Mouse (Mus musculus) myocyte (in vitro differentiated cells): ENCODE measurements around the gene Abca13. TPM values are rescaled to one million over a fixed set of nuclear protein-coding genes. Genes with fewer than 3 reads are reported as not detected.
"Not testable (repeated sequence)": the region's sequence is repeated elsewhere in the genome, so short reads cannot be mapped to it uniquely, and the experiment has no call there.

Source experiments
- H3K27me3 ChIP-seq: one replicate; pipeline ENCODE4 v1.6.1; 2011; ENCODE audit not compliant: control insufficient read depth, insufficient read depth, insufficient read length
- H3K36me3 ChIP-seq: one replicate; pipeline ENCODE4 v1.6.1; 2011; ENCODE audit not compliant: control insufficient read depth, insufficient read depth
- H3K4me2 ChIP-seq: one replicate; pipeline ENCODE4 v1.6.1; 2011; ENCODE audit warnings: low read depth, control low read depth
- H3K4me3 ChIP-seq: one replicate; pipeline ENCODE4 v1.5.1; 2011; ENCODE audit warnings: mild to moderate bottlenecking, control low read depth, moderate library complexity
- H3K79me2 ChIP-seq: one replicate; pipeline ENCODE4 v1.6.1; 2011; ENCODE audit not compliant: control insufficient read depth, insufficient read depth
- H3ac ChIP-seq: one replicate; pipeline ENCODE4 v1.6.1; 2011; ENCODE audit not compliant: control insufficient read depth, insufficient read length
- CEBPB ChIP-seq: IDR thresholded peaks from 2 replicates; pipeline ENCODE4 v1.6.1; 2011; ENCODE audit warnings: mild to moderate bottlenecking, moderate library complexity; ENCODE audit not compliant: poor library complexity, insufficient read depth, severe bottlenecking
- E2F4 ChIP-seq: IDR thresholded peaks from one replicate; pipeline ENCODE4 v1.6.1; 2011; ENCODE audit warnings: mild to moderate bottlenecking, control low read depth, moderate library complexity; ENCODE audit not compliant: insufficient read depth
- MAX ChIP-seq: IDR thresholded peaks from one replicate; pipeline ENCODE4 v1.6.1; 2011; ENCODE audit warnings: low read depth, mild to moderate bottlenecking, control low read depth
- MYOD1 ChIP-seq, 3 experiments: IDR thresholded peaks; one replicate each; pipeline ENCODE4 v1.6.1; 2011; ENCODE audit warnings: control low read depth in 2 of 3, low read depth in 2 of 3, mild to moderate bottlenecking in 2 of 3, moderate library complexity in 1 of 3; ENCODE audit not compliant: insufficient read length in 2 of 3, control insufficient read depth in 1 of 3
- MYOG ChIP-seq, 3 experiments: IDR thresholded peaks; one replicate each; pipeline ENCODE4 v1.6.1; 2011; ENCODE audit warnings: control low read depth in 2 of 3, low read depth in 2 of 3, mild to moderate bottlenecking in 2 of 3; ENCODE audit not compliant: insufficient read length in 2 of 3, control insufficient read depth in 1 of 3, insufficient read depth in 1 of 3
- POLR2A ChIP-seq: IDR thresholded peaks from one replicate; pipeline ENCODE4 v1.6.1; 2011; ENCODE audit warnings: low read depth, mild to moderate bottlenecking, control low read depth, moderate library complexity; ENCODE audit not compliant: insufficient read length
- POLR2AphosphoS2 ChIP-seq: IDR thresholded peaks from one replicate; pipeline ENCODE4 v1.6.1; 2011; ENCODE audit warnings: low read depth, control low read depth; ENCODE audit not compliant: insufficient read length
- REST ChIP-seq: IDR thresholded peaks from one replicate; pipeline ENCODE4 v1.6.1; 2011; ENCODE audit warnings: mild to moderate bottlenecking, control low read depth, moderate library complexity; ENCODE audit not compliant: insufficient read depth, insufficient read length
- SRF ChIP-seq: IDR thresholded peaks from one replicate; pipeline ENCODE4 v1.6.1; 2011; ENCODE audit warnings: low read depth; ENCODE audit not compliant: control insufficient read depth, insufficient read length
- TCF12 ChIP-seq: IDR thresholded peaks from one replicate; pipeline ENCODE4 v1.6.1; 2011; ENCODE audit warnings: mild to moderate bottlenecking, control low read depth; ENCODE audit not compliant: poor library complexity, insufficient read depth, severe bottlenecking
- TCF3 ChIP-seq: IDR thresholded peaks from one replicate; pipeline ENCODE4 v1.6.1; 2011; ENCODE audit warnings: low read depth, control low read depth; ENCODE audit not compliant: insufficient read length
- USF1 ChIP-seq: IDR thresholded peaks from one replicate; pipeline ENCODE4 v1.6.1; 2011; ENCODE audit warnings: low read depth, mild to moderate bottlenecking, control low read depth, moderate library complexity
- polyA plus RNA-seq: library from polyadenylated mRNA; unstranded; fragments of >200 nt; fragmentation: generic; extraction: Trizol; gene quantifications from one replicate; pipeline ENCODE4 v1.2.1, GENCODE M21; 2012; ENCODE audit warnings: missing spikeins

Gene Abca13
- polyA plus RNA-seq, 1 experiment, result 0.05 TPM

GRCm38 (mm10) chr11:9373160-9373559 is 181.4 kb downstream of the Abca13 start:
- TF ChIP-seq POLR2AphosphoS2 (no peak), TCF3 (no peak), SRF (no peak), MAX (no peak), CEBPB (no peak), MYOG (IDR thresholded peaks at IDR 0.05; ENCODE audit: control insufficient read depth in 1 of 3, insufficient read depth in 1 of 3, insufficient read length in 2 of 3, low read depth in 2 of 3) (no peak), POLR2A (no peak), MYOD1 (IDR thresholded peaks at IDR 0.05; ENCODE audit: control insufficient read depth in 1 of 3, insufficient read length in 2 of 3, low read depth in 2 of 3) (no peak), USF1 (no peak), TCF12 (no peak), REST (no peak), E2F4 (no peak)
- Histone ChIP-seq H3K4me3 (no peak overlapping the region), H3K4me2 (no peak overlapping the region), H3K36me3 (no peaks in the 10 kb centered on the region), H3ac (no peak overlapping the region), H3K27me3 (no peaks in the 10 kb centered on the region), H3K79me2 (no peaks in the 10 kb centered on the region)

GRCm38 (mm10) chr11:9374426-9374825 is 182.7 kb downstream of the Abca13 start:
- H3K4me2 ChIP-seq, H3K27me3 ChIP-seq, H3K79me2 ChIP-seq, H3K4me3 ChIP-seq, H3K36me3 ChIP-seq, H3ac ChIP-seq: not testable (repeated sequence)

- no peak overlapping the region for H3K4me3 ChIP-seq
- TF ChIP-seq E2F4 (no peak), TCF3 (no peak), POLR2A (no peak), POLR2AphosphoS2 (no peak), MAX (no peak), USF1 (no peak), SRF (no peak), TCF12 (no peak), MYOG (IDR thresholded peaks at IDR 0.05; ENCODE audit: control insufficient read depth in 1 of 3, insufficient read depth in 1 of 3, insufficient read length in 2 of 3, low read depth in 2 of 3) (no peak), MYOD1 (IDR thresholded peaks at IDR 0.05; ENCODE audit: control insufficient read depth in 1 of 3, insufficient read length in 2 of 3, low read depth in 2 of 3) (no peak), CEBPB (no peak), REST (no peak)
- H3K36me3 ChIP-seq, result no peaks in the 10 kb centered on the region
- no peaks in the 10 kb centered on the region for H3K27me3 ChIP-seq
- no peak overlapping the region for H3ac ChIP-seq
- no peak overlapping the region for H3K4me2 ChIP-seq
- no peaks in the 10 kb centered on the region for H3K79me2 ChIP-seq
Observed at GRCm38 (mm10) chr11:9388520-9388919, 196.8 kb downstream of the Abca13 start.

GRCm38 (mm10) chr11:9416946-9417345 is 225.2 kb downstream of the Abca13 start:
- Histone ChIP-seq H3K79me2 (no peaks in the 10 kb centered on the region), H3ac (no peak overlapping the region), H3K36me3 (no peaks in the 10 kb centered on the region), H3K27me3 (no peaks in the 10 kb centered on the region), H3K4me2 (no peak overlapping the region), H3K4me3 (no peak overlapping the region)
- TF ChIP-seq MAX (no peak), TCF3 (no peak), MYOG (IDR thresholded peaks at IDR 0.05; ENCODE audit: control insufficient read depth in 1 of 3, insufficient read depth in 1 of 3, insufficient read length in 2 of 3, low read depth in 2 of 3) (no peak), TCF12 (no peak), POLR2A (no peak), MYOD1 (IDR thresholded peaks at IDR 0.05; ENCODE audit: control insufficient read depth in 1 of 3, insufficient read length in 2 of 3, low read depth in 2 of 3) (no peak), CEBPB (no peak), POLR2AphosphoS2 (no peak), SRF (no peak), USF1 (no peak), REST (no peak), E2F4 (no peak)

- Histone ChIP-seq H3K27me3 (no peaks in the 10 kb centered on the region), H3K4me3 (no peak overlapping the region), H3K36me3 (no peaks in the 10 kb centered on the region), H3K4me2 (no peak overlapping the region), H3K79me2 (no peaks in the 10 kb centered on the region), H3ac (no peak overlapping the region)
- no peak for TF ChIP-seq REST
- no peak for TF ChIP-seq MYOG (IDR thresholded peaks at IDR 0.05; ENCODE audit: control insufficient read depth in 1 of 3, insufficient read depth in 1 of 3, insufficient read length in 2 of 3, low read depth in 2 of 3)
- TF ChIP-seq TCF12, result no peak
- no peak for TF ChIP-seq MAX
- no peak for TF ChIP-seq TCF3
- no peak for TF ChIP-seq POLR2A
- no peak for TF ChIP-seq MYOD1 (IDR thresholded peaks at IDR 0.05; ENCODE audit: control insufficient read depth in 1 of 3, insufficient read length in 2 of 3, low read depth in 2 of 3)
- TF ChIP-seq CEBPB, result no peak
- no peak for TF ChIP-seq USF1
- no peak for TF ChIP-seq POLR2AphosphoS2
- TF ChIP-seq E2F4, result no peak
- no peak for TF ChIP-seq SRF
Observed at GRCm38 (mm10) chr11:9420205-9420604, 228.5 kb downstream of the Abca13 start.
